Mouse (Mus musculus): ENCODE measurements at regions not wholly inside any gene's neighbourhood (a gene's known extent, or its start where the extent isn't known, plus 50 kb on each side); places are given as distances from the start of the nearest gene placed in this dataset.

DNA sequence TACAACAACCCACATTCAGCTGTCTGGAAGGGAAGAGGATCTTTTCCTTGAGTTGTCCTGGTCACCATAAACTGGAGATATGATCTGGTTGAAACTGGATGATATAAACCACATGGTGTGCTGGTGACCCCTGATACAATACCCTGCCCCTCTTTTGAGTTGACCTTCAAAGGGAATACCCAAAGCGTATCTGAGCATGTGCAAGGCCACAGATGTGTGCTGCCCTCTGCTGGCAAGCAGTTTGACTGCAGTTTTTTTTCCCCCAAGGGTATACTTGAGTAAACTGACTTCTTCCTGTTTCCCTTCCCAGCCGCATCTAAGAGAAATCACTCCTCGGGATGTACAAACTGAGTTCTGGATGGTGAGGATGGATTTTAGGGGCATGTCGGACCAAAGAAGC, 59.1 kb upstream of the Mbip start:
- ATAC-seq (ENCODE audit: low FRiP score): no peak

GRCm38 (mm10) chr12:56404262-56404661, 58.6 kb upstream of the Mbip start:
- no peak for ATAC-seq (ENCODE audit: low FRiP score)
- Histone ChIP-seq H3K4me3 (ENCODE audit: low read depth, low read length) (no peak overlapping the region), H3K27ac (ENCODE audit: low read depth, low read length) (no peak overlapping the region), H3K27me3 (ENCODE audit: control insufficient read depth, insufficient read depth, low read length) (no peaks in the 10 kb centered on the region), H3K9me3 (ENCODE audit: control insufficient read depth, low read length) (no peaks in the 10 kb centered on the region), H3K4me2 (replicated peaks; ENCODE audit: low read depth, low read length) (no peak overlapping the region), H3K4me1 (replicated peaks; ENCODE audit: control insufficient read depth, insufficient read depth, low read length) (no peaks in the 10 kb centered on the region), H3K9ac (ENCODE audit: low read depth, low read length) (no peak overlapping the region), H3K36me3 (ENCODE audit: control insufficient read depth, insufficient read depth, low read length) (no peaks in the 10 kb centered on the region)
- WGBS: 91% methylated on average over 2 of the region's 2 CpGs
- no peak for DNase-seq (ENCODE audit: low spot score)

More for the DNA sequence above, 59.1 kb upstream of the Mbip start:
- Histone ChIP-seq H3K4me2 (replicated peaks; ENCODE audit: low read depth, low read length) (no peak overlapping the region), H3K4me3 (ENCODE audit: low read depth, low read length) (no peak overlapping the region), H3K27me3 (ENCODE audit: control insufficient read depth, insufficient read depth, low read length) (no peaks in the 10 kb centered on the region), H3K36me3 (ENCODE audit: control insufficient read depth, insufficient read depth, low read length) (no peaks in the 10 kb centered on the region), H3K9me3 (ENCODE audit: control insufficient read depth, low read length) (no peaks in the 10 kb centered on the region), H3K27ac (ENCODE audit: low read depth, low read length) (no peak overlapping the region), H3K4me1 (replicated peaks; ENCODE audit: control insufficient read depth, insufficient read depth, low read length) (no peaks in the 10 kb centered on the region), H3K9ac (ENCODE audit: low read depth, low read length) (no peak overlapping the region)
- peak; percentile 79 for DNase-seq (ENCODE audit: low spot score)
- WGBS: 35% methylated on average over 4 of the region's 4 CpGs

DNA sequence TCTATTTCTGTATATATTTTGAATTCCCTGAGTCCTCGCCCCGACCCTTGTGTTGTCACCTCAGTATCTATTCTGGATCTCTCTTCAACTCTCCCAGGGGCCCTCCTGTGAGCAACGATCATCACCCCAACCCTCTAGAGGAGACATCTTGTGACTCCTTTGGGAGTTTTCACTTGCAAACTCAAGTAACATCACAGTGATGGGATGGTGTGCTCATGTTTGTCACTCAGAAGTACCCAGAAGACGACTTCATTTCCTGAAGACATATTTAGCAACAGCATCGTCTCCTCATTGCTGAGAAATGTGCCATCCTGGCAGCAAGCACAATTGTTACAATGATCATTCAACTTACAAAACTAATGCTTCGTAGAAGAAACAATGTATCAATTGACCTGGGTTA, 57.9 kb upstream of the Mbip start:
- Histone ChIP-seq H3K4me1 (replicated peaks; ENCODE audit: control insufficient read depth, insufficient read depth, low read length) (no peaks in the 10 kb centered on the region), H3K9me3 (ENCODE audit: control insufficient read depth, low read length) (no peaks in the 10 kb centered on the region), H3K27ac (ENCODE audit: low read depth, low read length) (no peak overlapping the region), H3K4me2 (replicated peaks; ENCODE audit: low read depth, low read length) (no peak overlapping the region), H3K27me3 (ENCODE audit: control insufficient read depth, insufficient read depth, low read length) (no peaks in the 10 kb centered on the region), H3K36me3 (ENCODE audit: control insufficient read depth, insufficient read depth, low read length) (no peaks in the 10 kb centered on the region), H3K4me3 (ENCODE audit: low read depth, low read length) (no peak overlapping the region), H3K9ac (ENCODE audit: low read depth, low read length) (no peak overlapping the region)
- ATAC-seq (ENCODE audit: low FRiP score): no peak
- WGBS: 84% methylated on average over 6 of the region's 6 CpGs
- DNase-seq (ENCODE audit: low spot score): no peak

DNA sequence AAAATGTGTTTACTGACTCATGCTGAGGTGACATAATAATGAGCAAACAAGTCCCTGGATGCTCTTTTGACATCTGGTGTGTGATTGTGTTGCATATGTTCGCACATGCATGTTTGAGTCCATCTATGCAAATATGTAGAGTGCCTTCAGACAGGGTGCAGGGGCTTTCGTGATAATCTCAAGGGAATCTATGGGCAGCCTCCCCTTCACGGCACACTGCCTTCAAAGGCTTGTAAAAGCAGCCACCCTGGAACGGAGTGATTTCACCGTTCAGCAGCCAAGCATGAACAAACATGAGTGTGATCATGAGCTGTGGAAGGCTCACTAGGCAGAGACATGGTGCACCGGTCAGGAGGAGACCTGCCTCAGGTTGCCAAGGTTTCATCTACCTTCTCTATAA, 57.1 kb upstream of the Mbip start:
- Histone ChIP-seq H3K27ac (ENCODE audit: low read depth, low read length) (no peak overlapping the region), H3K27me3 (ENCODE audit: control insufficient read depth, insufficient read depth, low read length) (no peaks in the 10 kb centered on the region), H3K4me2 (replicated peaks; ENCODE audit: low read depth, low read length) (no peak overlapping the region), H3K9ac (ENCODE audit: low read depth, low read length) (no peak overlapping the region), H3K4me3 (ENCODE audit: low read depth, low read length) (no peak overlapping the region), H3K36me3 (ENCODE audit: control insufficient read depth, insufficient read depth, low read length) (no peaks in the 10 kb centered on the region), H3K9me3 (ENCODE audit: control insufficient read depth, low read length) (no peaks in the 10 kb centered on the region), H3K4me1 (replicated peaks; ENCODE audit: control insufficient read depth, insufficient read depth, low read length) (no peaks in the 10 kb centered on the region)
- no peak for DNase-seq (ENCODE audit: low spot score)
- WGBS: 69% methylated on average over 6 of the region's 6 CpGs
- no peak for ATAC-seq (ENCODE audit: low FRiP score)

DNA sequence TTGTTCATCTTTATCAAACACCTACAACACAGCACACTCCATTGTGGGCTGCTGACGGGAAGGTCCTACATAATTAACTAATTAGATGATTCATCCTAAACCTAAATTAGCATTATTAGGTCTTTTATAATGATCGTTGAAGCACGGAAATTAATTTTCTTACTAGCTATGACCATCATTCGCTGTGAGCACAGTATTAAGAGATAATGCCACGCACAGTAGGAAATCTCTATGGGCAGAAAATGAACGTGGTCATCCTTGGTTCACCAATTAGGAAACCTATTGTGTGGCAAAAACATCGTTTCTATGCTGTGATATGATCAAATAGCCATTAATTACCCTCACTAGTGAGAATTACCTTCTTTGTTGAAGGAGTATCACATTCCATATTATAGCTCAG, 56.4 kb upstream of the Mbip start:
- no peaks in the 10 kb centered on the region for H3K4me1 ChIP-seq (replicated peaks; ENCODE audit: control insufficient read depth, insufficient read depth, low read length)
- no peak overlapping the region for H3K9ac ChIP-seq (ENCODE audit: low read depth, low read length)
- no peaks in the 10 kb centered on the region for H3K9me3 ChIP-seq (ENCODE audit: control insufficient read depth, low read length)
- no peak overlapping the region for H3K4me2 ChIP-seq (replicated peaks; ENCODE audit: low read depth, low read length)
- DNase-seq (ENCODE audit: low spot score) (no peak), ATAC-seq (ENCODE audit: low FRiP score) (no peak)
- WGBS: 70% methylated on average over 7 of the region's 7 CpGs
- no peaks in the 10 kb centered on the region for H3K27me3 ChIP-seq (ENCODE audit: control insufficient read depth, insufficient read depth, low read length)
- no peak overlapping the region for H3K27ac ChIP-seq (ENCODE audit: low read depth, low read length)
- H3K36me3 ChIP-seq (ENCODE audit: control insufficient read depth, insufficient read depth, low read length): no peaks in the 10 kb centered on the region
- H3K4me3 ChIP-seq (ENCODE audit: low read depth, low read length): no peak overlapping the region

All from hindbrain, embryonic 11.5 days (tissue).